Mouse (Mus musculus) liver, embryonic 15.5 days (tissue): ENCODE measurements around the gene Ints3. TPM values are rescaled to one million over a fixed set of nuclear protein-coding genes. Genes with fewer than 3 reads are reported as not detected.

Experiments used
- ATAC-seq: fragments of 200-750 bp; cut with Nextera tagmentation; 2 replicates; pipeline ENCODE4 v1.8.0; 2017; ENCODE audit warnings: moderate number of reproducible peaks, mild to moderate bottlenecking, moderate library complexity; ENCODE audit not compliant: insufficient read depth
- H3K27ac ChIP-seq: fragments of 300-500 bp; sonication (generic); replicated peaks from 2 replicates; pipeline ENCODE4 v1.5.1; 2015; ENCODE audit warnings: mild to moderate bottlenecking, inconsistent platforms
- H3K27me3 ChIP-seq: fragments of 300-500 bp; sonication (generic); 2 replicates; pipeline ENCODE4 v1.6.1; 2015; ENCODE audit warnings: mild to moderate bottlenecking, inconsistent platforms
- H3K36me3 ChIP-seq: fragments of 300-500 bp; sonication (generic); replicated peaks from 2 replicates; pipeline ENCODE4 v1.6.1; 2015; ENCODE audit warnings: moderate library complexity, mild to moderate bottlenecking, inconsistent platforms
- H3K4me1 ChIP-seq: fragments of 300-500 bp; sonication (generic); replicated peaks from 2 replicates; pipeline ENCODE4 v1.6.1; 2015; ENCODE audit warnings: inconsistent platforms
- H3K4me2 ChIP-seq: fragments of 300-500 bp; sonication (generic); 2 replicates; pipeline ENCODE4 v1.6.1; 2015; ENCODE audit warnings: moderate library complexity, mild to moderate bottlenecking, inconsistent platforms
- H3K4me3 ChIP-seq: fragments of 300-500 bp; sonication (generic); replicated peaks from 2 replicates; pipeline ENCODE4 v1.5.1; 2015; ENCODE audit warnings: mild to moderate bottlenecking, inconsistent platforms
- H3K9ac ChIP-seq: fragments of 300-500 bp; sonication (generic); 2 replicates; pipeline ENCODE4 v1.6.1; 2015; ENCODE audit warnings: moderate library complexity, mild to moderate bottlenecking, inconsistent platforms
- H3K9me3 ChIP-seq: fragments of 300-500 bp; sonication (generic); replicated peaks from 2 replicates; pipeline ENCODE4 v1.6.1; 2016; ENCODE audit warnings: inconsistent platforms
- WGBS: fragments of 180-500 bp; shearing (Covaris S2); methylation state at CpG from one replicate; pipeline ENCODE4 v1.1.7; 2015; ENCODE audit warnings: mixed read lengths; ENCODE audit not compliant: insufficient replicate concordance; 5-methylcytosine and 5-hydroxymethylcytosine counted together
- polyA plus RNA-seq: library from polyadenylated mRNA; unstranded; fragments of >200 nt; fragmentation: Nextera tagmentation; extraction: Ambion mirVana; gene quantifications from 2 replicates; pipeline ENCODE4 v1.2.1, GENCODE M21; 2015

Ints3 gene
- polyA plus RNA-seq, 1 experiment from 2014 or later, result 9.2 TPM

DNA sequence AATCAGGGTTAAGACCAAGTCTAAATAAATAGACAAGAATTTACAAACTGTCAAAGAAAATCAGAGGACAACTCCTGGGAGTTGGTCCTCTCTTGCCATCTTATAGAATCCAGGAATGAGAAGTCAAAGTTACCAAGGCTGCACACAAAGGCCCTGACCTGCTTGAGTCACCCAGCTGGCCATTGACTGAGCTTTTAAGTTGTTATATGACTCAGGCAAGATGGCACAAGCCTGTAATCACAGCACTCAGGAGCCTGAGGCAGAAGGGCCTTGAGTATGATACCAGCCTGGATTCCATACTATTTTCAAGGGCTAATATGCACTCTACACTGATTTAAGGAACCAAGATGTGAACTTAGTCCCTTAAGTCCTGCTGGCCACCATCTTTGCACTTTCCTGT lies 9.9 kb downstream of the Ints3 start:
- Histone ChIP-seq H3K27ac (no peak overlapping the region), H3K4me1 (peaks cover 19% of the 10 kb centered on the region)

DNA sequence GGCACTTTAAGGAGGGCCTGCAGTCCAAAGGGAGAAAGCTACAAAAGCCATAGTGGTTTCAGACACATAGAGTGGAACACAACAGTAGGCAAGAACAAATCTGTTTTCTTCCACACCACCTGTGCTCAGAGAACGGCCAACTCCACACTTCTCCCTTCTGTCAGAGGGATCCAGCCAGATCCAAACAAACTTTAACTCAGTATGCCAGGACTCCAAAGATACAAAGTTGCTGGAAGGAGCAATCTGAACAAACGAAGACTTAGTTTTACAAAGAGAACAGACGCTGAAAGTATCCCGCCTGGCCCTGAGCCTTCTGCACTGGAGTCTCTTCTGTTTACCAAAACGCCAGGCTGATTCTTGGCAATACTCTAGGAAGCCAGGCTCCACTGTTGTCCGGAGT lies 12.7 kb downstream of the Ints3 start:
- ATAC-seq, result no peak
- 75% methylated on average over 6 of the region's 6 CpGs for WGBS
- no peaks in the 10 kb centered on the region for H3K9me3 ChIP-seq
- no peak overlapping the region for H3K4me3 ChIP-seq
- H3K27me3 ChIP-seq, result no peaks in the 10 kb centered on the region
- peaks cover 6% of the 10 kb centered on the region for H3K4me1 ChIP-seq
- no peak overlapping the region for H3K4me2 ChIP-seq
- H3K9ac ChIP-seq, result no peak overlapping the region
- H3K27ac ChIP-seq, result no peak overlapping the region
- H3K36me3 ChIP-seq, result peaks cover 46% of the 10 kb centered on the region

More for the DNA sequence above, 9.9 kb downstream of the Ints3 start:
- no peak overlapping the region for H3K4me3 ChIP-seq
- no peak overlapping the region for H3K9ac ChIP-seq
- H3K27me3 ChIP-seq, result no peaks in the 10 kb centered on the region
- no peak for ATAC-seq
- no peaks in the 10 kb centered on the region for H3K9me3 ChIP-seq
- no peak overlapping the region for H3K4me2 ChIP-seq
- H3K36me3 ChIP-seq, result peaks cover 39% of the 10 kb centered on the region

DNA sequence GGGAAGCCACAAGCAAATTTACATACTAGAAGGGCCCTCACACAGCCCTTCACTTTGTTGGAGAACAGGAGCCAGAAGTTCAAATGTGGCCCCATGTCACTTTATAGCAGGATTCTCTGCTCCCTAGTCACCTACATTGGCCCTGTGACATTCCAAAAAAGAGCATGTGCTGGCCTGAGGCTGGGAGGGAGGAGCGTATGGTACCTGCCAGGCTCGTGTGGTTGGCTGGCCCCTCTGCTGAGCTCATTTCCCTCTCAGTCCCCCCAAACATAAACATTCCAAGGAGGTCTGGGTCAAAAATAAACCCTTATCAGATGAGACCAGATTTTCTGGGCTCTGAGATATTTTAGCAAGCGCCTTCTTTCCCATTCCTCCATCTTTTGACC lies 20.4 kb downstream of the Ints3 start:
- no peaks in the 10 kb centered on the region for H3K27me3 ChIP-seq
- H3K27ac ChIP-seq, result no peak overlapping the region
- 59% methylated on average over 3 of the region's 3 CpGs for WGBS
- H3K4me2 ChIP-seq, result no peak overlapping the region
- peaks cover 67% of the 10 kb centered on the region for H3K36me3 ChIP-seq
- ATAC-seq, result no peak
- no peak overlapping the region for H3K9ac ChIP-seq
- H3K4me1 ChIP-seq, result peaks cover 3% of the 10 kb centered on the region; the same call in 1 of the 2 replicates
- no peaks in the 10 kb centered on the region for H3K9me3 ChIP-seq
- no peak overlapping the region for H3K4me3 ChIP-seq

DNA sequence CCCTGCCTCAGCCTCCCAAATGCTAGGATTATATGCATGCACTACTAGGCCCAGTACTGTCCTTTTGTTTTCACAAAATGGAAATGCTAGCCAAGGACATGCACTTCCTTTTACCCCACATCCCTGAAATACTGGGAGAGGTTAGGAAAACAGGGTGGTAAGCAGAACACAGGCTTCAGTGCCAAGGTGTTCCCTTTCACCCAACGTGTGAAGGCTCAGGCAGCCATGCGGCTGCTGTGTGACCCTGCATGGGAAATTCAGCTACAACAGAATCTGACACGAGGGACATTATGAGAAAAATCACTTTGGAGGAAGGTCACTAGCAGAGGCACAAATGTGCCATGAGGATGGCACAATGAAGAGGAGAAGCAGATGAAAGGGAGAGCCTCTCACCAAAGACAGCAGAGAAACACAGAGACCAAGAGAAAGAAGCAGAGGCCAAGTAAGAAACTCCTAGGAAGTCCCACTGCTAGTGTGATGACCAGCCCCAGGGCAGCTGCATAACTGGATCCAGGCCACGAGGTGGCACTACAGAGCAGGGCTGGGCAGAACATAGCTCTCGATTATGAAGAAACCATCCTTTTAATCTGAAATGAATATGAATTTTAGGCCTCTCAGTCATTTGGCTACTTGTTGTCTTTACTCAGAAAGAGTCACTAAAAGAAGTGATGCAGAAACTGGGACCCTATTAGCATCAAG lies 21.0 kb downstream of the Ints3 start:
- H3K4me2 ChIP-seq, result no peak overlapping the region
- no peak overlapping the region for H3K4me3 ChIP-seq
- H3K9me3 ChIP-seq, result no peaks in the 10 kb centered on the region
- H3K9ac ChIP-seq, result no peak overlapping the region
- no peak for ATAC-seq
- no peak overlapping the region for H3K27ac ChIP-seq
- no peaks in the 10 kb centered on the region; the same call in 1 of the 2 replicates for H3K4me1 ChIP-seq
- H3K36me3 ChIP-seq, result peaks cover 72% of the 10 kb centered on the region
- H3K27me3 ChIP-seq, result no peaks in the 10 kb centered on the region
- 42% methylated on average over 5 of the region's 5 CpGs for WGBS

DNA sequence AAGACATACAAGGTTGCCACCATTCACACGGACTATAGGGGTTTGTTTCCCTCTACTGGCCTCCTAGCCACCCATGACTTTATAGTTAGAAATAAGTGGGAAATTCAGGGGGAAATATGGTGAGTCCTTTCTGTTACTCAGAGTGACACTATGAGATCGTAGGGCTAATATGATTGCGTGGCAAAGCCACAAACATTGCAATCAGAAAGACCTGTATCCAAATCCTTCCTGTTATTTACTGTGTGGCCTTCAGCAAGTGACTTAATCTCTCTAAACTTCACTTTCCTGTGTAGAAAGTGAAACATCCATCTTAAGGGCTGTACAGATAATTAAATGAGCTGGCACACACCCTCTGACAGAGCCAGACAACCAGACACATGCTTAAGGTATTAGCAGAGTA lies 24.7 kb downstream of the Ints3 start:
- Histone ChIP-seq H3K4me2 (no peak overlapping the region), H3K27me3 (no peaks in the 10 kb centered on the region), H3K36me3 (peaks cover 83% of the 10 kb centered on the region), H3K9ac (no peak overlapping the region), H3K9me3 (no peaks in the 10 kb centered on the region), H3K4me3 (no peak overlapping the region), H3K4me1 (no peaks in the 10 kb centered on the region; the same call in 1 of the 2 replicates), H3K27ac (no peak overlapping the region)
- 50% methylated on average over 3 of the region's 3 CpGs for WGBS
- ATAC-seq, result no peak

DNA sequence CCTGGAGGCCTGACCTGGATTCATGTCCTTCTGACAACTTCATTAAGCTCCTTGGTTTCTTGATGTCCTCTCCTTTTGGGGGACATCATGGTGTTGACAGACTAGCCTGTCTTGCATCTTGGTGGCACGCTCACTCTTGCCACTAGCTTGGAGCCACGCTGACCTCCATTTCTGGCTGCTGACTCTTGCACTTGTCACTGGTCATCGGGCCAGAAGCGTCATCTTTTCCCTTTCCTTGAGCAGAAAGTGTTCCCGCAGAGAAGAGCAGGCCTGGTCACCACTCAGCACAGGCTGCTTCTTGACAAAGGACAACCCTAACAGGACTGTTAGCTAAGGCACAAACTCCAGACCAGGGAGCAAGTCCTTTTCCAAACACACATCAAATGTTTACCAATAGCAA lies 27.0 kb downstream of the Ints3 start:
- H3K27ac ChIP-seq, result no peak overlapping the region
- H3K9ac ChIP-seq, result no peak overlapping the region
- 88% methylated on average over 5 of the region's 5 CpGs for WGBS
- no peak overlapping the region for H3K4me2 ChIP-seq
- no peak for ATAC-seq
- H3K36me3 ChIP-seq, result peaks cover 92% of the 10 kb centered on the region
- no peak overlapping the region for H3K4me3 ChIP-seq
- no peaks in the 10 kb centered on the region for H3K4me1 ChIP-seq
- no peaks in the 10 kb centered on the region for H3K27me3 ChIP-seq
- no peaks in the 10 kb centered on the region for H3K9me3 ChIP-seq

DNA sequence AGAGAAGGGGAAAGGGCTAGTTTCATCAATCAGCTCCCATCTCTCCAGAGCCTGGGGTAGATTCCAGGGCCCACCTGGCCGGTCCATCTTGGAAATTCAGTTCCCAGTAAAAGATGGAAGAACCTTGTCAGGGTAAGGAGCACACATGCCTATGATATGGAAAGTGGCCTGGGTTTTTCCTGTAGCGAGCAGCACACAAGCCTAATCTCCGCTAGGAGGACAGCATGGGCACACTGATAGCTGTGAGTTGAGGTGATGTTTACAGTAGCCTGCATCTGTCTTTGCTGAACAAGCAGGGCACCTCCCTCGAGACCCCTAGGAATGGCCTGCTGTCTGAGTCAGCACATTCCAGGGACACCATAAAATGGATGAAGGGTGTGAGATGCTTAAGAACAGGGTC lies 28.8 kb downstream of the Ints3 start:
- H3K9ac ChIP-seq, result no peak overlapping the region
- ATAC-seq, result no peak
- peaks cover 97% of the 10 kb centered on the region for H3K36me3 ChIP-seq
- H3K4me1 ChIP-seq, result no peaks in the 10 kb centered on the region
- no peaks in the 10 kb centered on the region for H3K27me3 ChIP-seq
- H3K27ac ChIP-seq, result no peak overlapping the region
- no peak overlapping the region for H3K4me3 ChIP-seq
- no peaks in the 10 kb centered on the region for H3K9me3 ChIP-seq
- no peak overlapping the region for H3K4me2 ChIP-seq
- WGBS, result 77% methylated on average over 4 of the region's 4 CpGs

DNA sequence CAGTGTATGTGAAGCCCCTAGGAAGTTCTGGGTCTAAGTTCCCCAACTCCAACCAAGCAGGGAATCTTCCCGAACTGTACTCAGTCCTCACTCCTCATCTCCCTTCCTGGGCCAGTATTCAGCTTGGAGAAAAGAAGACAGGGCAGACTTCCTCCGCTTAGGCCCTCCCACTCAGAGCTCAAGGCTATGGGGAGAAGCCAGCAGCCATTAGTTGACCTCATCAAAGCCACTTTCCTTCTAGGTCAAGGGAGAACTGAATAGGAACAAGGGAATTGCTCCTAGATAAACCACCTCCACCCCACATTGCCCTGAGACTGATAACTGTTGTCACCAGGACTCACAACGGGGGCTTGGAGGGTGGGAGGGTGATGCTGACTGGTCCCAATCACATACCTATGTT lies 29.3 kb downstream of the Ints3 start:
- ATAC-seq, result no peak
- Histone ChIP-seq H3K4me1 (no peaks in the 10 kb centered on the region), H3K9me3 (no peaks in the 10 kb centered on the region), H3K36me3 (peaks cover 97% of the 10 kb centered on the region), H3K27me3 (no peaks in the 10 kb centered on the region), H3K9ac (no peak overlapping the region), H3K4me2 (no peak overlapping the region), H3K27ac (no peak overlapping the region), H3K4me3 (no peak overlapping the region)
- WGBS, result 76% methylated on average over 3 of the region's 3 CpGs

DNA sequence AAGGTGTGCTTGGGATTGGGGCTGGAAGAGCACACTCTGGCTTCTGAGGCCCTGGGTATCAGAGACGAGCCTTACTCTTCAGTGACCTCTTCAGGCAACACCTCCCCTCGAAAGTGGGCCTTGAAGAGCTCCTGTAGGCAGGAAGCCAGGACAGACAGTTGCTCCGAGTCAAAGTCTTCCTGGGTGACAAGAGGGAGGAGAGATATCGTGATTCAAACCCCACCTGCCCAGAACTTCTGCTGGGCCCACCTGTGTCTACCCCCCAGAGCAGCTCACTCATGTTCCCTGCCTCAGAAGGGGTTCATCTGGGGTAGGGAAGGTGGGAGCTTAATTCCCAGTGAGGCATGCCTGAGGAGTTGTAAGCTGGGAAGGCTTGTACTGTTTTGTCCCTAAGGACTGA lies 32.4 kb downstream of the Ints3 start:
- Histone ChIP-seq H3K27ac (no peak overlapping the region), H3K27me3 (no peaks in the 10 kb centered on the region), H3K4me2 (no peak overlapping the region), H3K36me3 (peaks cover 88% of the 10 kb centered on the region), H3K4me3 (no peak overlapping the region), H3K4me1 (no peaks in the 10 kb centered on the region), H3K9me3 (no peaks in the 10 kb centered on the region), H3K9ac (no peak overlapping the region)
- 63% methylated on average over 4 of the region's 4 CpGs for WGBS
- ATAC-seq, result no peak

DNA sequence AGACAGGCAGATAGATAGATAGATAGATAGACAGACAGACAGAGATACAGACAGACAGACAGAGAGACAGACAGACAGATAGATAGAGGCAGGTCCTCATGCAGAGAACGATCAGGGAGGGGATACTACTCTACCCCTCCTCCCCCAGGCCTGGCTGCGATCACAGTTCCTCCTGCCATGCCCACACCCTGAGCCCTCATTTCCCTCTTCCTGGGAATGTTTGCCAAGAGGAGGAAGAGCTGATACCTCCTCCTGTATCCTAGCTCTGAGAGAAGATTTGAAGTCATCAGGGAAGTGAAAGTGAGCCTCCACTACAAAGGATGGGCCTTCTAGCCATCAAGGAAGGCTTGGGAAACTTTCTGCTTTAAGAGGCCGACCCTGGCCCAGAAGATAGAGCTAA lies 37.8 kb downstream of the Ints3 start:
- no peak overlapping the region for H3K27ac ChIP-seq
- H3K9ac ChIP-seq, result no peak overlapping the region
- 0 out of 2 replicates have a peak, but pooled peaks cover 10% of the 10 kb centered on the region for H3K4me1 ChIP-seq
- peaks cover 4% of the 10 kb centered on the region for H3K27me3 ChIP-seq
- ATAC-seq, result no peak
- H3K9me3 ChIP-seq, result no peaks in the 10 kb centered on the region
- WGBS, result 56% methylated on average over 3 of the region's 3 CpGs
- no peak overlapping the region for H3K4me3 ChIP-seq
- no peak overlapping the region for H3K4me2 ChIP-seq
- H3K36me3 ChIP-seq, result peaks cover 86% of the 10 kb centered on the region

DNA sequence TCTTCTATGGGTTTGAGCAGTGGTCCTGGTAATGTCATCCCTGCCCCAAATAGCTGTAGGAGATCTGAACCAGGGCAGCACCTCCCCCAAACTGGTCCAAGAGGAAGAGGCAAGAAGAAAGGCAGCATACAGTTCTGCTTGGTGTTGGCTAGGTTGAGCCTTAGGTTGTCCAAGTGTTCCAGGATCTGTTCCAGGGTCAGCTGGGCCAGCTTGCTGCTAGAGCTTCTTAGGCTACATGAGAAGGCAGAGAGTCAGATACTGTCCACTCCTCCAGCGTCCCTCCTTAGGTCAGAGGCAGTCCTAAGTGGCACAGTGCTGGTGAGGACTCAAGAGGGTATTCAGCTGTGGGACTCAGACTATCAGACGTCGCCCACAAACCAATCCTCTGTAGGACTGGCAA lies 40.8 kb downstream of the Ints3 start:
- peaks cover 33% of the 10 kb centered on the region for H3K27me3 ChIP-seq
- no peak overlapping the region for H3K27ac ChIP-seq
- peaks cover 65% of the 10 kb centered on the region for H3K36me3 ChIP-seq
- H3K4me3 ChIP-seq, result no peak overlapping the region
- H3K4me1 ChIP-seq, result peaks cover 23% of the 10 kb centered on the region
- no peak overlapping the region for H3K4me2 ChIP-seq
- no peaks in the 10 kb centered on the region for H3K9me3 ChIP-seq
- 59% methylated on average over 3 of the region's 3 CpGs for WGBS
- no peak for ATAC-seq
- H3K9ac ChIP-seq, result no peak overlapping the region

DNA sequence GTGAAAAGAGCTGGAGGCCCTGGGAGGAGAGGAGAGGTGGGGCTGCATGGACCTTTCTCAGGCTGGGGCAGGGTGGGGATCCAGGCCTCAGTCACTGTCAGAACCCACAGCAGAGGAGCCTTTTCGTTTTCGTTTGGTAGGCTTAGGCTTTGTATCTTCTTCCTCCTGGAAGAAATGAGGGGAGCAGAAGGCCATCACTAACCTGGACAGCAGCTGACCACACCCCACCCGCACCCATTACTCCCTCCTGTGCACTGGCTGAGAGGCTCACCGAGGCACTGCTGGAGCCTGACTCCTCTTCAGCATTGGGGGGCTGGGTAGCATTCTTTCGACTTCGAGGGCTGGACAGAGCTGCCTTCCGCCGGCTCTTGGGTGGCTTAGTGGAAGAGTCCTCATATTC lies 41.5 kb downstream of the Ints3 start:
- Histone ChIP-seq H3K4me1 (peaks cover 23% of the 10 kb centered on the region), H3K27me3 (peaks cover 40% of the 10 kb centered on the region), H3K9me3 (no peaks in the 10 kb centered on the region), H3K4me2 (no peak overlapping the region), H3K36me3 (peaks cover 61% of the 10 kb centered on the region), H3K9ac (no peak overlapping the region), H3K27ac (no peak overlapping the region), H3K4me3 (no peak overlapping the region)
- ATAC-seq, result no peak
- 67% methylated on average over 8 of the region's 8 CpGs for WGBS
